Mouse (Mus musculus): ENCODE measurements at regions not wholly inside any gene's neighbourhood (a gene's known extent, or its start where the extent isn't known, plus 50 kb on each side); places are given as distances from the start of the nearest gene placed in this dataset.

- TF ChIP-seq CTCF (IDR thresholded peaks at IDR 0.05; ENCODE audit: control insufficient read depth, insufficient read depth, insufficient read length) (no peak), MAX (IDR thresholded peaks at IDR 0.05) (no peak), MYOD1 (IDR thresholded peaks at IDR 0.05; ENCODE audit: control insufficient read depth, insufficient read length, low read depth) (no peak), MYOG (IDR thresholded peaks at IDR 0.05; ENCODE audit: control insufficient read depth, extremely low read depth, insufficient read length) (no peak), USF1 (IDR thresholded peaks at IDR 0.05; ENCODE audit: low read depth) (no peak), CEBPB (IDR thresholded peaks at IDR 0.05; ENCODE audit: low read depth) (no peak)
These were observed 265.0 kb upstream of the Slc35b3 start for GRCm38 (mm10) chr13:39225651-39226050.

Data from C2C12 (cell line).